Mouse (Mus musculus) heart, adult 8-10 months (tissue): ENCODE measurements around the gene Zbtb6. TPM values are rescaled to one million over a fixed set of nuclear protein-coding genes. Genes with fewer than 3 reads are reported as not detected.

Experiments used
- DNase-seq: peaks from one replicate; pipeline ENCODE4 v3.0.0; 2022; ENCODE audit warnings: low spot score
- total RNA-seq, 4 experiments: library from RNA; stranded (reverse); gene quantifications; 2 replicates each; pipeline ENCODE4 v1.2.4; 2022

Gene Zbtb6
- total RNA-seq = 1 to 10 TPM; 3.6 to 4.3 (median 4.0) TPM

DNA sequence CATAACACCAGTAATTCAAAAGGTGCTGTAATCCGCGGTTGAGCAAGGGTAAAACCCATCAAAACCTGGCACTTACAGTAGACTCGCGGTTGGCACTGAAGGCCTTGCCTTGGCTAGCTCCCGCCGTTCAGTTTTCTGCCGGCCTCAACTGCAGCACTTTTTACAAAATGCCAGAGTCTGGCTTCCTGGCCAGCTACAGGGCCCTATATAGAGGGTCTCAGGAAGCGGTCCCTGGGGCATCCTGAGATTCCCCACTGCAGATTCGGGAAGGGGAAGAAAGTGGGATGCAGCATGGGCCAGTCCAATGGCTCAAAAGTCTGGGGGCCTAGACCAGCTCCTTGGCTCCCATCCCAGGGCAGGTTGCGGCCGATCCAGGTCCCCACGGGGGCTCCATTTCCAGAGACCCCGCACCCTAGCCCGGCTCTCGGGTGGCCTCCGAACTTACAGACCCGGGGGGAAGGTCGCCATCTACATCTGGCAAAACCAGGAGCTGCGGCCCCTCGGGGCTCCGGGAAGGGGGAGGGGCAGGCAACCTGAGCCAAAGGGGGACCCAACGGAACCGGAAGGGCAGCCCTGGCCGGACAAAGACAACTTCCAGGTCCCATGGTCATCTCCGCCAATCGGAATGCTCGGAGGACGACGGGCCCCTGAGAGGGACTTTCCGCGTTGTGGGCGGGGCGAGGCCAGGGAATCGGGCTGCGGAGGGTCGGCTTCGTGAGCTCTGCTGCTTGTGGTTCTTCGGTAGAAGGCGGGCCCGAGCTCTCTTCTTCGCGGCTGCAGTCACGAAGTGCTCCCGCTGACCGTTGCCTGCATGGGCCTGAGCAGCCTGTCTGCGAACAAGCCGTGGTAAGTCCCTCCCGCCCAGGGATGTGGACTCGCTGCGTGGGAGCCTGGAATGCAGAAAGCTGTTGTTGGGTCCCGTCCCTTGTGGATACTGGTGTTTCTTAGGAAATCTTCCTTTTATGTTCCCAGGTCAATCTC, at the start of gene Zbtb6, which contains the start of the genes Zbtb26 and Rabgap1:
Zbtb6 (minus strand) TSS at position 561 of the 981 bp plus-strand sequence.
Zbtb26 (minus strand) TSS at position 525 of the 981 bp plus-strand sequence.
Rabgap1 (plus strand) TSS at position 669 of the 981 bp plus-strand sequence.
- DNase-seq = peak; percentile 98

DNA sequence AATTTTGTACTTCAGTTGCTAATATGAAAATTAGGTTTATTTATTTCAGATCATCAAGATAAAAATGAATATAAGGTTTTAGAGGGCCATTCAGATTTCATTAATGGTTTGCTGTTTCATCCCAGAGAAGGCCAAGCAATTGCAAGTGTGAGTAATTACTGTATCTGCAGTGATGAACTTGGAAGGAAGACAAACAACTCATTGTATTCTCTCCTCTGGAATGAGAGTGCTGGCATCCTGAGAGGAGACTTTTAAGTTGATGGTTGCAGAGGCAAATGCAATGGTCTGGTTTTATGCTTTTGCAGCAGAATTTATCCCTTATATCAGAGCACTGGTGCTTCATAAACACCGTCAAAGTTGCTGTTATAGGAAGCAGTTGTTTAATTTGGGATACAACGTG, 46.0 kb upstream of the Zbtb6 start:
- no peak for DNase-seq

DNA sequence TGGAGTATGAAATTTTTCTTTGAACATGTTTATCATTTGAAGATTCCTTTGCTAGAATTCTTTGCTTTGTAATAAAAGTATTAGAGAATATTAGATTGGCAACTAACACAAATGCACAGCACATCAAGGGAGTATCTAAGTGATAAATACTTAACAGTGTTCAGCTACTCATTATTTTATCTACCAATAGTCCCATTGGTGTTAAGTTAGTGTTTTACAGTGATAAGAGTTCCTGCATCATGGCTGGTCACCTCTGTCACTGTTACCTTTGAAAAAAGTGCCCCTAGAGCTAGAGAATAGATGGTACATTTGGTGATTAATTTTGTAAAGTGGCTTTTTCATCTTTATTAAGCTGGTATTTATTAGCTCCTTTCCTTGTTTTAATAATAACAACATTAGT, 43.4 kb upstream of the Zbtb6 start:
- no peak for DNase-seq

DNA sequence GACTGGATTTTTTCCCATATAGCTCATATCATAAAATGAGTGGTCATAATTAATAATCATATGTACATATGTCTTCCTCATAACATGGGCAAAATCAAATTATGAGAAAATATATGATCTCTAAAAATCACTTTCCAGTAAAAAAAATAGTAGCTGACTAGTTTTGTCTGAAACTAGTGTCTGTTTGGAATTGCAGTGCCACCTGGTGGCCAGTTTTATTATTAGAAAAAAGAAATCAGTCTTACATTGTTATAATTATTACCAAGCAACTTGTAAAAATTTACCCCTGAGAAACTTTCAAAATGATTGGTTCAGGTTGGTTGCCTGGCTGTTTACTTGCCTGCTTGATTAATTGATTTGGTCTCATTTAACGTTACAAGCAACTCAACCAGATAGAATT, 42.4 kb upstream of the Zbtb6 start:
- peak; percentile 45 for DNase-seq

DNA sequence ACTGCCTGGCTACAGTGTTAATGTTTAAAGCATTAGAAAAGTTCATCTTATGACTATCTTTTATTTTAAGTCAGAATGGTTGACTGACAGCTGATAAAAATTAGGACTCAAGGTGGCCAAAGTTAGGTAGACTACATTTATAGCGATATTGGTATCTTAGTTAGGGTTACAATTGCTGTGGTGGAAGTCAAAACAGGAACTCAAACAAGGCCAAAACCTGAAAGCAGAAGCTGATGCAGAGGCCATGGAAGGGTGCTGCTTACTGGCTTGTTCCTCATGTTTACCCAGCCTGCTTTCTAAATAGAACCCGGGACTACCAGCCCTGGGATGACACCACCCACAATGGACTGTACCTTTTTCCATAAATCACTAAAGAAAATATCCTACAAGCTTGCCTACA, 41.2 kb upstream of the Zbtb6 start:
- no peak for DNase-seq

DNA sequence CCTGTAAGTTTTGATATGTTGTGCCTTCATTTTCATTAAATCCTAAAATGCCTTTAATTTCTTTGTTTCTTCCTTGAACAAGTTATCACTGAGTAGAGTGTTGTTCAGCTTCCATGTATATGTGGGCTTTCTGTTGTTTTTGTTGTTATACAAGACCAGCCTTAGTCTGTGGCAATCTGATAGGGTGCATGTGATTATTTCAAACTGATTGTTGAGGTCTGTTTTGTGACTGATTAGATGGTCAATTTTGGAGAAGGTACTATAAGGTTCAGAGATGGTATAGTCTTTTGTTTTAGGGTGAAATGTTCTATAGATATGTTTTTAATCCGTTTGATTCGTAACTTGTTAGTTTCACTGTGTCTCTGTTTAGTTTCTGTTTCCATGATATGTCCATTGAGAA, 37.1 kb upstream of the Zbtb6 start:
- DNase-seq = no peak

DNA sequence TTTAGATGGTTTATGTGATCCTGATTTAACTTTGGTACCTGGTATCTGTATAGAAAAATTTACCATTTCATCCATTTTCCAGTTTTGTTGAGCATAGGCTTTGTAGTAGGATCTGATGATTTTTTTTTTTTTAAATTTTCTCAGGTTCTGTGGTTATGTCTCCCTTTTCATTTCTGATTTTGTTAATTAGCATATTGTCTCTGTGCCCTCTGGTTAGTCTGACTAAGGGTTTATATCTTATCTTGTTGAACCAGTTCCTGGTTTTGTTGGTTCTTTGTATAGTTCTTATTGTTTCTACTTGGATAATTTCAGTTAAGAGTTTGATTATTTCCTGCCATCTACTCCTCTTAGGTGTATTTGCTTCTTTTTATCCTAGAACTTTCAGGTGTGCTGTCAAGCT, 36.6 kb upstream of the Zbtb6 start:
- DNase-seq = no peak

DNA sequence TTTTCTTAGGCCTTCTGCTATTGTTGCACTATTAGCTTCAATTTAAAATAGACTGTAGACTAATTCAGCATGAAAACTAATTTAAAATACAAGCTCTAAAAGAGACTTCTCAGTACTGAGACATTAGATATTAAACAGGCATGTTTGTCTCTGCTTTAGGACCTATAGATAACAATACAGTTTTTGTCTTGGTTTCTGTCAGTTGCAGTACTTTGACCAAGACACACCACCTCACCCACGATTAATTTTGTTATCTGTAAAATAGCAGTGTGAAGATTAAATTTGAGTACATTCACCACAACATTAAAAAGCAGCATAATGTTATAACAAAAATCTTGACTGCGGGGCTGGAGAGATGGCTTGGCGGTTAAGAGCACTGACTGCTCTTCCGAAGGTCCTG, 23.3 kb upstream of the Zbtb6 start:
- DNase-seq = no peak

DNA sequence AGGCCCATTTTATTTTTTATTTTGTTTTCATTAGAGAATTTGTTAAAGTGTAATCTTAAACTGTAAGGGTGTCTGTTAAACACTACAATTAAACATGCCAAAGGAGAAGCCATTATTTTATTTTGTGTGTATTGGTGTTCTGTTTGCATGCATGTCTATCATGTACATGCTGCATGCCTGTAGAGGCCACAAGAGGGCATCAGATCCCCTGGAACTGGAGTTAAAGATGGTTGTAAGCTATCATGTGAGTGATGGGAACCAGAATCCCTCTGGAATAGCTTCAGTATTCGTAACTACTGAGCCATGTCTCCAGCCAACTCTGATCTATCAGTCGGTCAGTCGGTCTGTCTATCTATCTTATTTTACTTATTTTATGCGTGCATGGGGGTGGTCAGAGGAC, 17.7 kb upstream of the Zbtb6 start:
- no peak for DNase-seq

DNA sequence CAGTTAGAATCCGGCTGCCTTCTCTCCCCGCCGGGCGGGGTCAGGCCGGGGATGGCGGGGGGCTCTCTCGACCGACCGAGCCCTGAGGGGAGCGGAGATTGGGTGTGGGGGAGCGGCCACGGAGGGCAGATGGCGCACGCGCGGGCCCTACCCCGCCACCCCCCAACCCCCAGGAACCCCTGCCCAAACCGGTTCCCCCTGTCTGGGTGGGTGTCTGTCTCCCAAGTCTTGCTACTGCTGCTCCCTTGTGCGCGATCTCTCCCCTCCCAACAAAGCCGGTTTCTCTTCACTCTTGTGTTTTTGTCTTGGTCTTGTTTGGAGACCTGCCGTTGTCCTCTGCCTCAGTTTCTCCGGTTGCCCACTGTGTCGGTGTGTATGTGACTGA, 9.4 kb upstream of the Zbtb6 start:
- no peak for DNase-seq

DNA sequence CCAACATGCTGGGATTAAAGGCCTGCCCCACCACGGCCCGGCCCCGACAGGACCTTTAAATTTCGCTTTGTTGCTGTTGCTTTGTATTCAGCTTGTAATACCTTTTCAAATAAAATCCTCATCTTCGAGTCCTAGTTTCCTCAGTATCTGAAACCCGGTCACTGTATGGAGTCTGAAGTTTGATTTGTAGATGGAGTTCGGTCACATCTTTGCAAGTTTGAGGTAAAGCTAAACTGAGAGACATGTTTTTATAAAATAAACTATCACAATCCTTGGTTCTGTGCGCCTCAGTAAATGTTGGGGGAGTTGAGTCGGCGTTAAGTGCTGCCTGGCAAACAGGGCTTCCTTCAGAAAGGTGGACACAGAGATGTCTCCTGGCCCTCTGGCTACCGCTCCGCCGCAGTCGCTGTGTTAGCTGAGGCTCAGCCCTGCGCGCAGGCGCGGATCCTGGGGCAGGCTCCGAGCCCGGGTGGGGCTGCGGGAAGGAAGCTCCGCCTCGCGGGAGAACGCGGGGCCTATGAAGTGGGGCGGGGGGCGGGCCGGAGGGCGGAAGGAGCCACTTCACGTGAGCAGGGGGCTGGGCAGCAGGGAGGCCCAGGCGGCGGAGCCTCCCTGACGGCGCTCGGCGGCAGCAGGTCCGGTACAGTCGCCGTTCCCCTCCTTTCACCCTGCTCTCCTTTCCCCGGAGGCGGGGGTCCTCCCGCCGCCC, 8.8 kb upstream of the Zbtb6 start:
- peak; percentile 90 for DNase-seq

DNA sequence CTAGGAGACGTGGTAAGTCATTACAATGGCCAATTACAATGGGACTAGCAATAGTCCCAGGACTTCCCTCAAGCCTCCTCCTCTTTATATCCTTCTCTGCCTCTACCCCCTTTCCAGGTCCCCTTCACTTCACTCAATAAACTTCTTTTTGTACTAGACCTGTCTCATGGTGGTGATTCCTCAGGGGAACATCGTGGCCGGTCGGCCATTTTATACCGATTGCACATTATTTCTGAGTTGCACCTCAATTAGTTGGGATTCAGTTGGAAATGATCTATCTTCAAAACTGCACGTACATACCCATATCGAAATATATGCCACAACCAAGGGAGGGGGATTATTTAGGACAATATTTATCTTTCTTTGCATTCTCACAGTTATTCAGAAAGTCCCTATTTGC, 11.4 kb downstream of the Zbtb6 start:
- no peak for DNase-seq

DNA sequence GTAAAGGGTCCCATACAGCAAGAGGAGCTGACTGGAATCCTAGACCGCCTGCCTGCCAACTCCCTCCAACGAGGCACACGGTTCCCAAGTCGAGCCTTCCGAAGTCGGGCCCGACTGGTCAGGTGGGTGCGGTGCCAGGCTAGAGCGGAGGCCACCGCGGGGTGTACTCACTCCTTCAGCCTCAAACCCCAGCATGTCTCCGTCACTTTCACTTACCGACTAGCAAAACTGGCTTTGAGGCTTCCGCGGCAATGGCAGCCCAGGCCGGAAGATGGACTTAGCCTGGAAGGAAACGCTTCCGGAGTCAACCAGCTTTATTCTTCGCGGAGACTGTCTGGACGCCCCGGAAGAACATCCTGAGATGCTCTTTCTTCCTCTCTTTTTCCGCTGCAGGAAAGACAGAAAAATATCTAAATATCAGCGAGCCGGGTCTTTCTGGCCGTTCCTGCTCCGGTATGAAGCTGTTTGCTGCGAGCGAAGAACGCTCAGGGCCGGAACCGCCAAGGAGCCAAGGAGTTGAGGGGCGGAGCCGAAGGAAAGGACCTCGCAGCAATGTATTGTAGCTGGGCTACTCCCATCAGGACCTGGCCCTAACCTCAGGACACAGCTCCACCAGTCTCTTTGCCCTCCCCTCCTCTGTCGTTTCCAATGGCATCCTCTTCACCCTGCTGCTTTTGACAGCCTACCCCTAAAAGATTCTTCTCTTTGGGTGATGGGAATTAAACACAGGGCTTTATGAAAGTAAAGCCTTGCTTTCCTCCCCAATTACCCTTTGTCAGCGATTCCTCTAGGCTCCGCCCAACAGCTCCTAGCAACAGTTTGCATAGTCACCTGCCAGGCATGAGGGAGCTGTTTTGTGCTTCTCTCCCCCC, 12.1 kb downstream of the Zbtb6 start:
- DNase-seq = peak; percentile 88

DNA sequence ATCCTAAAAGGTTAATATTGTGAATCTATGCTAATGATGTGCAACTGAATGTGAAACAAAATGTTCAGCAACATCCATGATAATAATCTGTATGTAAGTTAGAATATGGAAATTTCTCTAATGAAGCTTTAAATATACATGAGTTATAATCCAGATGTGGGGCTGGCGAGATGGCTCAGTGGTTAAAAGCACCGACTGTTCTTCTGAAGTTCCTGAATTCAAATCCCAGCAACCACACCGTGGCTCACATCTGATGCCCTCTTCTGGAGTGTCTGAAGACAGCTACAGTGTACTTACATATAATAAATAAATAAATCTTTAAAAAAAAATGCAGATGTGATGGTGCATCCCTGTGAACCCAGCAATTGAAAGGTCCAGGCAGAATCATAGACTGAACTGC, 19.3 kb downstream of the Zbtb6 start:
- DNase-seq = no peak

DNA sequence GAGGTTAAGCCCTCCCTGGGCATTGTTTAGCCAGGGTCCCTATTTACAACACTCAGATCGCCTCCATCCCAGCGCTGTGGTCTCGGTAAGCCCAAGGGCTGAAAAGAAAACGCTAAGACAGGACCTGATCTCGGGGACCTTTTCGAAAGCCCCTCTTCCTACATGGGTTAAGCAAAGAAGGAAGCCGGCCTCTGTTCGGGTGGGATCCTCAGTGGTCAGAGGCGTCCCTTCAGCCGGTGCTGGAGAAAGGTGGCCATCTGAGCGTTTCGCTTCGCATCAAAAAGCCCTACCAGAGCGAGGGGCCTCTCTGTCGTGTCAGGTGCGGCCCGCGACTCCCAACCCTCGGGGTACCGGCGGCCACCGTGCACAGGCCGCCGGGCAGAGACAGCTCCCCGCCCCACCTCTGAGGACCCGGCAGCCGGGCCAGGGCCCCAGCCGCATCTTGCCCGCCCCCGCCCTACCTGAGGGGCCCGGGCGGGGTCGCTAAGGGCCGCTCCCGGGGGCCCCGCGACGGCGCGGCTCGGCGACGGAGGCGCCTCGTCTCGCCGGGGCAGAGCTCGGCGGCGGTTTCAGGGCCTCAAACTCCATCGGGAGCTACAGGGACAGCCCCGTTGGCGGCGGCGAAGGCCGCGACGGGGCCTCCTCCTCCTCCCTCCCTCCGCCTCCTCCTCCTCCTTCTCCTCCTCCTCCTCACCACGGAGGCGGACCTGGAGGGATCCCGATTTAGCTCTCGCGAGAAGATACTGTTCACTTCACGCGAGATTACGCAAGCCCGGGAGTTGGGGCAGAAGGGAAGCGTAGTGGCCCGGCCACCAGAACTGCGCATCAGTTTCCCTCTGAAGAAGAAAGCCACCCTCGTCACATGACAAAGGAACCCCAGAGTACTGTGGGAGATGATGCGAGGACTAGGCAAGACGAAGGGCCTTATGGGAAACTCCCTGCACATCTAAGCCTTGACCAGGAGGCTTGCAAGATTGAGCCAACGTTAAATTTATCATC, 20.4 kb downstream of the Zbtb6 start, which contains the start of gene Rc3h2:
Rc3h2 (minus strand) TSS at position 598 of the 999 bp plus-strand sequence.
- DNase-seq = peak; percentile 96

DNA sequence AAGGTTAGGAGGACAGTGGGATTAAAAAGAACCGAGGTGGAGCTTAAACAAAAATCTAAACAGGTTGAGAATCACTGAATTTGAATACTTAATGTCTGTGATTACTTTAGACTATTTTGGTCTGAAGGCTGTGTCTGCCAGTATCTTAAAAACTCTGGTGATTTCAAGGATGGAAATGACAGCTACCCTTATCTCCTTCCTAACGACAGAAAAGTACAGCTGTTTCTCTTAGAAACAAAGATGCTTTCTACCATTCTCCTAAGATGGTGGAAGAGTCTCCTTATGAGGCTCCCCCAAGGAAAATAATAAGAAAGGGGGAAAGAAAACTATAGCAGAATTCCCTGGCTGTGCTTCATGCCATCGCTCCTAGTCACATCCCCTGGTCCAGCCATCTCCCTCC, 21.1 kb downstream of the Zbtb6 start:
- no peak for DNase-seq

DNA sequence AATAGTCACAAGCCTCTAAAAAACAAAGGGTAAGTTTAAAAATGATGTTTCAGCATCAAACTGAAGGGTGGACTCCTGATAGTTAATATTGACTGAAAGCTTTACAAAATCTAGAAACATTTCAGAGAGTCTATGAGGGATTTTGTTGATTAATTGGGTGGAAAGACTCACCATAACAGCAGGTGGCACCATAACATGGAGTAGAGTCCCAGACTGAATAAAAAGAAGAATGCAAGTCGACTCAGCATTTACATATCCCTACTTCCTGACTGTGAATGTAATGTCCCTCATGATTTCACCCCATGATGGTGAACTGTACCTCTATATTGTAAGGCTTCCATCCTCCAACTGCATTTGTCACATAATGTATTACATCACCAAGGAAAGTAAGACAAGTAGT, 47.4 kb downstream of the Zbtb6 start:
- no peak for DNase-seq

DNA sequence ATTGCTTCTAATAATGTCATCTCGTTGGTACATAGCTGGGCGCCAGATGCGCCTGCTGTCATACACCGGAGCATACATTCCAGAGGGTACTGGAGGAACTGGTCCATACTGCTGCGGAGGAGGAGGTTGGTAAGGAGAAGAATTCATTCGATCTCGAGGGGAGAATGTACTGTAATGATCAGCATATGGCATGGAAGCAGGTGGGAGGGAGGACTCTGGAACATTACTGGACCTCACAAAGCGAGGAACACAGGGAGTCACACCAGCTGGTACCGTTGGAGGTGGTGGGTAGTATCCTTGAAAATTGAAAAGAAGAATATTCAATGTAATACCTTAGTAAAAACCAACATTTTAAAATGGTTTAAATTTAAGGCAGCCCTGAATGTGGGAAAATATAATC, 60.0 kb downstream of the Zbtb6 start:
- DNase-seq = no peak

DNA sequence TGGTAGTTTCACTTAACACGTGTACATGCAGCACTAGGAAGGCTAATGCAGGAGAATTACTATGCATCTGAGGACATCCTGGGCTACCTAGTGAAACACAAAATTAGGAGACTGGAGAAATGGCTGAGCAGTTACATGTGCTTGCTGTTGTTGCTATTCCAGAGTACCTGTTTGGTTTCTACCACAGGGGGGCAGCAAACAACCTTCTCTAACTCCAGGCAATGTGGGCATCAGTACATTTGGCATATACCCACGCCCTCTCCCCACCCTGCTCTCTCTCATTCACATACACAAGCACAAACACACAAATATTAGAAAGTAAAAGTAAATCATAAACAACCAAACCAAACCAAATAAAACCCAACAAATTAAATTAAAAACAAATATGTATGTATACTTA, 62.8 kb downstream of the Zbtb6 start:
- DNase-seq = peak; percentile 44

DNA sequence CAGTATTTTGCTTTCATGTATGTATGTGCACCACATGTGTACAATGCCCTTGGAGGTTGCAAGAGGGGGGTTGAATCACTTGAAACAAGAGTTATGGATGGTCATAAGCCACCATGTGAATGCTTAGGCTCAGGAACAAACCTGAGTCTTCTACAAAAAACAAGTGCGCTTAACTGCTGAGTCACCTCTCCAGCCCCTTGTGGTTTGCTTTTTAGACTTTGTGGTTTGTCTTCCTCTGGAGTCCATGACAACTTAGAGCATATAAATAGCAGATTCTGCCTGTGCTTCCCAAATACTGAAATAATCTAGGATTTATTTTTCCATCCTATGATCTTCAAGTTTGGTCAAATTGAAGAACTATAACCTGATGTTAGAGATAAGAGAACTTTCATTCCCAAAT, 67.0 kb downstream of the Zbtb6 start:
- DNase-seq = no peak
